15 mouse cellular contexts compared by ENCODE assay signal in the genomic region with DNA sequence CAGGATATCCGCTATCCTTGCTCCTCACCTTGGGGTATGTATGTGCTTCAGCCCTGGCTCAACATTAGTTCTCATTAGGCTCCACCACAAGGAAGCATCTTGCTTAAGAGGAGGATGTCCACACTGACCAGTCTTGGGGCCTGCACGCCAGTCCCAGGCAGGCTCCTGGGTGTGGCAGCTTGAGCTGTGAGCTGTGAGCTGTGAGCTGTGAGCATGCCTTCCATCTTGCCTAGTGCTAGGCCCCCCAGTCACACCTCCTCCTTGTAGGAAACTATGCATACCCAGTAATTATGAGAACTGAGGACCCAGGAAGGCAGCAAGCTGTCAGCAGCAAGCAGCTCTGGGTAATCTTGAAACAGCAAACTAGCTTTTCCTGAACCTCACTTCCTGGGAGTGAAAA. TPM values are rescaled to one million over a fixed set of nuclear protein-coding genes. Genes with fewer than 3 reads are reported as not detected.
DNase-seq lines count a peak whose midpoint lies in the region; ATAC-seq and TF ChIP-seq lines count a peak whose summit lies in the region.
"Had no signal": no experiment of that assay in that cellular context is flagged by ENCODE, and none has a peak within 500 bp of the region (broad histone marks: within the 10 kb centered on the region; RNA-seq: fewer than 3 reads in every experiment).

No protein-coding gene starts in this region.

- no peak for TF ChIP-seq POLR2A in heart, adult 2 months (IDR thresholded peaks at IDR 0.05; ENCODE audit: insufficient read depth, low read depth, low read length)
- no peak for TF ChIP-seq POLR2A in olfactory bulb, adult 2 months (IDR thresholded peaks at IDR 0.05; ENCODE audit: insufficient read depth, low read depth, low read length)

- peak overlapping the region; percentile 81 for H3K27ac ChIP-seq in heart, adult 2 months
- no peak overlapping the region for H3K27ac ChIP-seq in midbrain, postnatal 0 days (ENCODE audit: low read depth, low read length)
- H3K27ac ChIP-seq in midbrain, embryonic 10.5 days (replicated peaks) = no peak overlapping the region
- H3K27ac ChIP-seq in olfactory bulb, adult 2 months (ENCODE audit: insufficient read depth, low read depth, low read length) = peak overlapping the region; percentile 71
- H3K27ac ChIP-seq: heart, embryonic 10.5 days; kidney, embryonic 15.5 days; limb, embryonic 10.5 days; lung, embryonic 15.5 days had no signal

- H3K79me2 ChIP-seq in heart, adult 2 months (replicated peaks; ENCODE audit: control insufficient read depth, insufficient read depth, low read length) = no peaks in the 10 kb centered on the region

- no peaks in the 10 kb centered on the region for H3K36me3 ChIP-seq in heart, adult 2 months (ENCODE audit: control insufficient read depth, insufficient read depth, low read length)
- no peaks in the 10 kb centered on the region for H3K36me3 ChIP-seq in midbrain, postnatal 0 days (ENCODE audit: insufficient read depth, low read length)
- H3K36me3 ChIP-seq in midbrain, embryonic 10.5 days = no peaks in the 10 kb centered on the region
- H3K36me3 ChIP-seq: heart, embryonic 10.5 days; kidney, embryonic 15.5 days; limb, embryonic 10.5 days; lung, embryonic 15.5 days had no signal

- WGBS in heart, adult 2 months = 75% methylated on average over 2 of the region's 2 CpGs
- 89% methylated on average over 2 of the region's 2 CpGs for WGBS in midbrain, postnatal 0 days
- 81% methylated on average over 2 of the region's 2 CpGs for WGBS in midbrain, embryonic 10.5 days
- 53% methylated on average over 2 of the region's 2 CpGs for WGBS in olfactory bulb, adult 2 months

- no peaks in the 10 kb centered on the region for H3K9me3 ChIP-seq in midbrain, postnatal 0 days (ENCODE audit: low read length)
- no peaks in the 10 kb centered on the region for H3K9me3 ChIP-seq in midbrain, embryonic 10.5 days (replicated peaks)
- H3K9me3 ChIP-seq: heart, embryonic 10.5 days; kidney, embryonic 15.5 days; limb, embryonic 10.5 days; lung, embryonic 15.5 days had no signal

- no peak for TF ChIP-seq CTCF in heart, adult 2 months (IDR thresholded peaks at IDR 0.05)
- TF ChIP-seq CTCF in midbrain, postnatal 0 days (IDR thresholded peaks at IDR 0.05) = no peak
- no peak for TF ChIP-seq CTCF in olfactory bulb, adult 2 months (IDR thresholded peaks at IDR 0.05; ENCODE audit: insufficient read depth, low read depth, low read length)

- DNase-seq in heart, adult 2 months = peak in 1 of 2 experiments; percentile 26
- no peak for DNase-seq in heart, adult 9 months (ENCODE audit: low spot score in 2 of 2)
- no peak for DNase-seq in midbrain, postnatal 0 days (ENCODE audit: low spot score)
- DNase-seq in midbrain, embryonic 10.5 days (ENCODE audit: low spot score) = no peak
- DNase-seq in cerebellum, postnatal 25 days = peak; percentile 58 to 59
- DNase-seq: adrenal gland, adult 8-10 months; heart, postnatal 4 days; layer of hippocampus, adult 9-11 months; thymus, postnatal 14 days had no signal

- H3K27me3 ChIP-seq in heart, adult 2 months (ENCODE audit: control insufficient read depth, insufficient read depth, low read length) = no peaks in the 10 kb centered on the region
- no peaks in the 10 kb centered on the region for H3K27me3 ChIP-seq in midbrain, postnatal 0 days (ENCODE audit: insufficient read depth, low read length)
- peaks cover 11% of the 10 kb centered on the region; the same call in 1 of the 2 replicates for H3K27me3 ChIP-seq in midbrain, embryonic 10.5 days (ENCODE audit: low read depth, poor library complexity, severe bottlenecking)
- H3K27me3 ChIP-seq: lung, embryonic 15.5 days had no signal

- no peak overlapping the region for H3K4me3 ChIP-seq in heart, adult 2 months
- H3K4me3 ChIP-seq in midbrain, postnatal 0 days (ENCODE audit: low read depth, low read length) = no peak overlapping the region
- no peak overlapping the region for H3K4me3 ChIP-seq in midbrain, embryonic 10.5 days
- H3K4me3 ChIP-seq in olfactory bulb, adult 2 months (ENCODE audit: insufficient read depth, low read depth, low read length) = peak overlapping the region; percentile 27
- H3K4me3 ChIP-seq: heart, embryonic 10.5 days; kidney, embryonic 15.5 days; limb, embryonic 10.5 days; lung, embryonic 15.5 days had no signal

- no peak for TF ChIP-seq EP300 in heart, adult 2 months (IDR thresholded peaks at IDR 0.05; ENCODE audit: insufficient read depth, low read depth, low read length)

- 0 out of 2 replicates have a peak overlapping the region, but pooled peaks have one; percentile 9 for H3K9ac ChIP-seq in heart, adult 2 months (ENCODE audit: low read depth, low read length)
- no peak overlapping the region for H3K9ac ChIP-seq in midbrain, postnatal 0 days (replicated peaks; ENCODE audit: low read length, poor library complexity, severe bottlenecking)
- H3K9ac ChIP-seq: kidney, embryonic 15.5 days; lung, embryonic 15.5 days had no signal

- no peaks in the 10 kb centered on the region; the same call in 1 of the 2 replicates for H3K4me1 ChIP-seq in heart, adult 2 months (ENCODE audit: control insufficient read depth, insufficient read depth, low read length)
- no peaks in the 10 kb centered on the region; the same call in 1 of the 2 replicates for H3K4me1 ChIP-seq in midbrain, postnatal 0 days (ENCODE audit: insufficient read depth, low read length)
- H3K4me1 ChIP-seq in midbrain, embryonic 10.5 days = peaks cover 16% of the 10 kb centered on the region
- peaks cover 17% of the 10 kb centered on the region for H3K4me1 ChIP-seq in olfactory bulb, adult 2 months (ENCODE audit: control insufficient read depth, insufficient read depth, low read length)

- ATAC-seq in midbrain, postnatal 0 days (ENCODE audit: low FRiP score) = no peak
- no peak for ATAC-seq in megakaryocyte-erythroid progenitor cell, adult 5-6 weeks (replicated peaks; ENCODE audit: low FRiP score, low TSS enrichment, poor library complexity, severe bottlenecking)

- H3K4me2 ChIP-seq in midbrain, postnatal 0 days (ENCODE audit: low read depth, low read length, poor library complexity, severe bottlenecking) = peak overlapping the region; percentile 70
- H3K4me2 ChIP-seq: kidney, embryonic 15.5 days; lung, embryonic 15.5 days had no signal

- intact Hi-C loops in heart, adult 2 months (cut with DNase I) = no loop called here

RNA-seq across cellular contexts. Expression of a gene that starts 2.6 kb away (rescaled TPM):
- total RNA-seq in heart, adult 2 months (2021) = 10 to 100 TPM; 53.6 to 66.6 TPM
- 29.0 and 42.6 TPM in 2 replicates for polyA plus RNA-seq in heart, adult 2 months (2012; rRNA removed)
- total RNA-seq in midbrain, postnatal 0 days (2014; rRNA removed) = 99.3 and 107 TPM in 2 replicates
- 15.1 and 18.6 TPM in 2 replicates for polyA plus RNA-seq in midbrain, postnatal 0 days (2015; fragmentation: Nextera tagmentation; extraction: Ambion mirVana)
- polyA plus RNA-seq in midbrain, embryonic 10.5 days (2016; fragmentation: Nextera tagmentation; extraction: Ambion mirVana) = 1.6 and 2.9 TPM in 2 replicates
- polyA plus RNA-seq in olfactory bulb, adult 2 months (2012; ENCODE audit: insufficient read depth, insufficient read length, low replicate concordance, missing spikeins) = 78.3 and 140 TPM in 2 replicates
- total RNA-seq in megakaryocyte-erythroid progenitor cell, adult 5-6 weeks (2014; fragmentation: Nextera tagmentation) = 36.5 and 53.0 TPM in 2 replicates
- 30.1 and 32.7 TPM in 2 replicates for total RNA-seq in megakaryocyte-erythroid progenitor cell, adult 5-6 weeks (2017)

RNA-seq across cellular contexts. Expression of a gene that starts 44.9 kb away (rescaled TPM):
- total RNA-seq in heart, adult 2 months (2021) = 10 to 100 TPM in 1 of 2 experiments, 1 to 10 TPM in 1; 8.4 to 12.8 TPM
- 8.2 and 12.5 TPM in 2 replicates for polyA plus RNA-seq in heart, adult 2 months (2012; rRNA removed)
- 0.28 and 0.38 TPM in 2 replicates for total RNA-seq in midbrain, postnatal 0 days (2014; rRNA removed)
- 0.61 and 0.79 TPM in 2 replicates for polyA plus RNA-seq in midbrain, postnatal 0 days (2015; fragmentation: Nextera tagmentation; extraction: Ambion mirVana)
- polyA plus RNA-seq in midbrain, embryonic 10.5 days (2016; fragmentation: Nextera tagmentation; extraction: Ambion mirVana) = 1.3 and 1.4 TPM in 2 replicates
- not detected in 2 replicates for polyA plus RNA-seq in olfactory bulb, adult 2 months (2012; ENCODE audit: insufficient read depth, insufficient read length, low replicate concordance, missing spikeins)
- 2.9 and 3.6 TPM in 2 replicates for total RNA-seq in megakaryocyte-erythroid progenitor cell, adult 5-6 weeks (2014; fragmentation: Nextera tagmentation)
- 3.0 and 10.1 TPM in 2 replicates for total RNA-seq in megakaryocyte-erythroid progenitor cell, adult 5-6 weeks (2017)

Comparison
In these comparisons a context has a peak if more than half of its experiments do, and no peak if none do; other contexts are left out.
1. DNase-seq: peak in cerebellum, postnatal 25 days (2 of 2); none in heart, adult 9 months (0 of 2), midbrain, postnatal 0 days (single experiment) and midbrain, embryonic 10.5 days (single experiment).
2. H3K27ac ChIP-seq: peak in heart, adult 2 months (single experiment) and olfactory bulb, adult 2 months (single experiment); none in midbrain, postnatal 0 days (single experiment) and midbrain, embryonic 10.5 days (single experiment).